Mouse (Mus musculus): ENCODE measurements around the gene Bola3. TPM values are rescaled to one million over a fixed set of nuclear protein-coding genes. Genes with fewer than 3 reads are reported as not detected.
"Not testable (repeated sequence)": the region's sequence is repeated elsewhere in the genome, so short reads cannot be mapped to it uniquely, and the experiment has no call there.

The Bola3 gene
- polyA plus RNA-seq, 1 experiment from 2014 or later = 120 TPM

DNA sequence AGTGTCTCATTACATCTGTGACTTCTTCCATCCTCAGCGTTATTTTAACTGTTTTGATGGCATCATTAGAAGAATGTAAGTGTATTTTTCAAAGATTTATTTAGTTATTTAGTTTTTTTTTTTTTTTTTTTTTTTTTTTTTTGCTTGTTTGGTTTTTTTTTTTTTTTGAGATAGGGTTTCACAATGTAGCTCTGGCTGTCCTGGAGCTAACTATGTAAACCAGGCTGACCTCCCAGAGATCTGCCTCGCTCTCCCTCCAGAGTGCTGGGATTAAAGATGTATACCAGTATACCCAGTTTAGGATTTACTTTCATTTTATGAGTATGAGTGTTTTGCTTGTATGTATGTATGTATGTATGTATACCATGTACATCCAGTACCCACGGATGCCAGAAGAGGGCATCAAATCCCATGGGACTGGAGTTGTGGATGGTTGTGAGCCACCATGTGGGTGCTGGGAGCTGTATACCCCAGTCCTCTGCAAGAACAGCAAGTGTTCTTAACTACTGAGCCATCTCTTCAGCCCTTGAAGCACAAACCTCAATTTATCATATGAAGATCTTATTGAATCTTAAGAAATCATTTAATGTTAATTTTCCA lies 21.3 kb upstream of the Bola3 start:
- H3K27me3 ChIP-seq (replicated peaks; ENCODE audit: insufficient read depth, low read length) = no peaks in the 10 kb centered on the region
- H3K4me3 ChIP-seq (ENCODE audit: low read depth, low read length) = no peak overlapping the region
- no peak overlapping the region for H3K4me2 ChIP-seq (replicated peaks; ENCODE audit: low read depth, low read length)
- TF ChIP-seq EP300 (IDR thresholded peaks at IDR 0.05) (no peak), CTCF (IDR thresholded peaks at IDR 0.05) (peak; percentile 36)
- peaks cover 9% of the 10 kb centered on the region for H3K36me3 ChIP-seq (ENCODE audit: insufficient read depth, low read length)
- DNase-seq (ENCODE audit: low spot score) (no peak), ATAC-seq (no peak)
- no peak overlapping the region for H3K9ac ChIP-seq (replicated peaks; ENCODE audit: low read depth)
- H3K4me1 ChIP-seq (ENCODE audit: insufficient read depth, low read depth, low read length) = peaks cover 9% of the 10 kb centered on the region; the same call in 1 of the 2 replicates
- H3K27ac ChIP-seq (ENCODE audit: low read length) = no peak overlapping the region
- no peaks in the 10 kb centered on the region for H3K9me3 ChIP-seq (ENCODE audit: low read length)
- WGBS = 89% methylated on average over 3 of the region's 3 CpGs

DNA sequence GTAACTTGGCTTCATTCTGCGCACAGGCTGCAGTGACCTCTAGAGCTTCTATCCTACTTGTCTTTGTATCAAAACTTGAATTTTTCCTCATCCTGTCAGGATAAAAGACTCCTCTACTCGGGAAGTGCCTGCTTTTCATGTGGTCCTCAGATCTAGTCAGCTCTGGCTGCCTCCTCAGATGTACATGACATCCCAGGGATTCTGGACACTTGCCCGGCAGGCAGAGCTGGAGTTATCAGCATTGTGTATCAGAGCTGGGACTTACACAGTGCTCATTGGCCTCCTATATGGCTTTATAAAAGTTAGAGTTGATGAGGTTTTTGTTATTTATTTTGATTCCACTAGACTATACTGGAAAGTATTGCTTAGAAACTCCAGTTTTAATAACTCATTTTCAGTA lies 7.6 kb upstream of the Bola3 start:
- TF ChIP-seq CTCF (IDR thresholded peaks at IDR 0.05) (no peak), EP300 (IDR thresholded peaks at IDR 0.05) (no peak)
- Histone ChIP-seq H3K36me3 (ENCODE audit: insufficient read depth, low read length) (peaks cover 21% of the 10 kb centered on the region), H3K9me3 (ENCODE audit: low read length) (no peaks in the 10 kb centered on the region), H3K27me3 (replicated peaks; ENCODE audit: insufficient read depth, low read length) (no peaks in the 10 kb centered on the region), H3K4me2 (replicated peaks; ENCODE audit: low read depth, low read length) (no peak overlapping the region), H3K27ac (ENCODE audit: low read length) (no peak overlapping the region), H3K4me1 (ENCODE audit: insufficient read depth, low read depth, low read length) (no peaks in the 10 kb centered on the region), H3K4me3 (ENCODE audit: low read depth, low read length) (no peak overlapping the region), H3K9ac (replicated peaks; ENCODE audit: low read depth) (no peak overlapping the region)
- DNase-seq (ENCODE audit: low spot score) = no peak
- no peak for ATAC-seq
- 78% methylated on average over 3 of the region's 3 CpGs for WGBS

DNA sequence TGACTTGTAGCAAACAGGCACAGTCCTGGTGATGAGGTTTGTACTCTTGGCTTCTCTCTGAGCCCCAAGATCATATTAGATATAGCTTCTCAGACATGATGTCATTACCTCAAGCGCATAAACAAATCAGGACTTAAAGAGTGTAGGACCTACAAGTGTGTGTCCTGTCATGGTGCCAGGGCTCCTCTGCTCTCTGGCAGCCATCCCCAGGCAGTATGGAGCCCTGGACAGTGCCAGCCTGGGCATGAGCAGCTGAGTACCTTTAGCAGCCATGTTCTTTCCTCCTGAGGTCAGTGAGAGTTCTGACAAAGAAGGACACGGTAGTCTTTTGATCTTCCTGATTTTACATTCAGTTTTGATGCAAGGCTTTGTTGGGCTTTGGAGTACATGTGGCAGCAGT lies 6.0 kb upstream of the Bola3 start:
- H3K27me3 ChIP-seq (replicated peaks; ENCODE audit: insufficient read depth, low read length) = no peaks in the 10 kb centered on the region
- ATAC-seq (no peak), DNase-seq (ENCODE audit: low spot score) (no peak)
- H3K27ac ChIP-seq (ENCODE audit: low read length) = no peak overlapping the region
- WGBS = 90% methylated on average over 2 of the region's 2 CpGs
- H3K9me3 ChIP-seq (ENCODE audit: low read length) = no peaks in the 10 kb centered on the region
- no peak overlapping the region for H3K4me3 ChIP-seq (ENCODE audit: low read depth, low read length)
- peaks cover 17% of the 10 kb centered on the region for H3K36me3 ChIP-seq (ENCODE audit: insufficient read depth, low read length)
- no peak overlapping the region for H3K9ac ChIP-seq (replicated peaks; ENCODE audit: low read depth)
- H3K4me2 ChIP-seq (replicated peaks; ENCODE audit: low read depth, low read length) = no peak overlapping the region
- TF ChIP-seq EP300 (IDR thresholded peaks at IDR 0.05) = no peak
- no peak for TF ChIP-seq CTCF (IDR thresholded peaks at IDR 0.05)
- no peaks in the 10 kb centered on the region for H3K4me1 ChIP-seq (ENCODE audit: insufficient read depth, low read depth, low read length)

DNA sequence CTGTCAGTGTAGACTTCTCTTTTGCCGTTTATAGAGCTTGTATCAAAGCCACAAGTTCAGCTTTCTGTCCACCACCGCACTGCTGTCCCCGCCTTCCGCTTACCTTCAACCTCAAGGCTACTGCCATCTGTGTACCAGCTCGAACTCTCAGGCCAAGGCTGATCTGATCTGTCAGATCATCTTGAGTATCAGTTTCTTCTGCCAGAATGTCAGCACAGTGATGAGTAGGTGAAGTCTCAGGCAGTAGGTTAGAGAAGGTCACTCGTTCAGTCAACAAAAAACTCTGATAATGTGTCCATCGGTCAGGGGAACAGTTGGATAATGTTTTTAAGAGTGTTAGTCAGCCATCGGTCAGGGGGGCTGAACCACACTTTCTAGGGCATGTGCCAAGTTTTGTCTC lies 3.7 kb upstream of the Bola3 start:
- H3K9me3 ChIP-seq (ENCODE audit: low read length); ATAC-seq; H3K27me3 ChIP-seq (replicated peaks; ENCODE audit: insufficient read depth, low read length); H3K27ac ChIP-seq (ENCODE audit: low read length); H3K4me3 ChIP-seq (ENCODE audit: low read depth, low read length); DNase-seq (ENCODE audit: low spot score); H3K9ac ChIP-seq (replicated peaks; ENCODE audit: low read depth); H3K4me2 ChIP-seq (replicated peaks; ENCODE audit: low read depth, low read length): not testable (repeated sequence)
- Histone ChIP-seq H3K4me1 (ENCODE audit: insufficient read depth, low read depth, low read length) (peaks cover 13% of the 10 kb centered on the region), H3K36me3 (ENCODE audit: insufficient read depth, low read length) (peaks cover 10% of the 10 kb centered on the region; the same call in 1 of the 2 replicates)
- WGBS = 74% methylated on average over 8 of the region's 8 CpGs

DNA sequence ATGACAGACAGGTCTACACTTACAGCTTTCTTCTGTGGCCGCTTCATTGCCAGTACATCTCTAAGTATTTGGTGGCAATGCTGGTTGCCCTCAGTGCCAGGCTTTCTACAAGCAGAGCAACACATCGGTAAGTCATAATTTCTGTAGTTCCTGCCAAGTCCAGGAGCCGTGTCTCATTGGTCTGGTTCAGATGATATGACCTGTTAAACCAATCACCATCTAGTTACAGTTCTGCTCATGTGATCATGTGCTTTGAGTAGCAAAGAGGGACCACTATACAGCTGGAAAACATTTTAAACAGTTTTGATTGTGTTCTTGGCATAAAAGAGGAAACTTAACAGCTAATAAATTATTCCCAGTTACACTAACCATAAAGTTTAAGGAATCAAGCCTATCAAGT lies 1.0 kb upstream of the Bola3 start:
- Histone ChIP-seq H3K4me2 (replicated peaks; ENCODE audit: low read depth, low read length) (no peak overlapping the region), H3K27me3 (replicated peaks; ENCODE audit: insufficient read depth, low read length) (no peaks in the 10 kb centered on the region), H3K4me1 (ENCODE audit: insufficient read depth, low read depth, low read length) (peaks cover 14% of the 10 kb centered on the region), H3K9ac (replicated peaks; ENCODE audit: low read depth) (no peak overlapping the region), H3K36me3 (ENCODE audit: insufficient read depth, low read length) (0 out of 2 replicates have a peak, but pooled peaks cover under 1% of the 10 kb centered on the region), H3K9me3 (ENCODE audit: low read length) (no peaks in the 10 kb centered on the region), H3K4me3 (ENCODE audit: low read depth, low read length) (no peak overlapping the region), H3K27ac (ENCODE audit: low read length) (no peak overlapping the region)
- TF ChIP-seq CTCF (IDR thresholded peaks at IDR 0.05) (no peak), EP300 (IDR thresholded peaks at IDR 0.05) (no peak)
- WGBS = 60% methylated on average over 3 of the region's 3 CpGs
- DNase-seq (ENCODE audit: low spot score) (peak; percentile 70), ATAC-seq (peak; percentile 61)

DNA sequence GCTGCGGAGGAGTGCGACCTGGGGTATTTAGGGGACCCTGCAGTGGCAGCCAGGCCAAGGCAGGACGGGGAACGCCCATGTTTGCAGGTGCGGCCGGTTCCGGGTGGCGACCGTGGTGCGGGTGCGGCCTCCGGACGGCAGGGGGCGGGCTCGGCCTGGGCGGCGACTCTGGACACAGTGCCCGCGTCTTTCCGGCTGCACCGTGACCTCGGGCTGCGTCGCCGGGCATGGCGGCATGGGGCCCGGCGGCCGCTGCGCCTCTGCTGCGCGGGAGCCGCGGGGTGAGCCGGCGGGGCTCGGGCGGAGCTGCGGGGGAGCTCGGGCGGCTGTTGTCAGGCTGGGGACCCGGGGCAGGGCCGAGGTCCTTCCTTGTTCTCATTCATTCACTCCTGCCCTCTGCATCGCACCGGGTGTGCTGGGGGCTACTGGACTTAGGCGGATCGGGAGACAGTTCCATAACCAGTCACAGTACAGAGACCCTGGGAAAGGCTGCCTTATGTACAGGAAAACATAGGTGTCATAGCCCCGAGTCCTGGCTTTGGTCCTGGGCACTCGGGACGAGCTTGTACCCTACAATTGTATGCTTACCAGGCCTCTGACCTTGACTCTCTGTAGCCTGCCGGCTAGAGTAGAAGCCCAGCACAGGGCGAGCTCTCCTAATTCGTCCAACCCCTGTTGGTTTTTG lies 469 bp downstream of the Bola3 start:
- Histone ChIP-seq H3K27me3 (replicated peaks; ENCODE audit: insufficient read depth, low read length) (no peaks in the 10 kb centered on the region), H3K4me2 (replicated peaks; ENCODE audit: low read depth, low read length) (peak overlapping the region; percentile 86), H3K27ac (ENCODE audit: low read length) (no peak overlapping the region), H3K9ac (replicated peaks; ENCODE audit: low read depth) (peak overlapping the region; percentile 90), H3K36me3 (ENCODE audit: insufficient read depth, low read length) (peaks cover 6% of the 10 kb centered on the region; the same call in 1 of the 2 replicates), H3K9me3 (ENCODE audit: low read length) (no peaks in the 10 kb centered on the region), H3K4me3 (ENCODE audit: low read depth, low read length) (peak overlapping the region; percentile 72), H3K4me1 (ENCODE audit: insufficient read depth, low read depth, low read length) (peaks cover 14% of the 10 kb centered on the region)
- under 1% methylated on average over 40 of the region's 53 CpGs for WGBS
- DNase-seq (ENCODE audit: low spot score) (peak; percentile 85), ATAC-seq (peak; percentile 96)
- TF ChIP-seq EP300 (IDR thresholded peaks at IDR 0.05) (no peak), CTCF (IDR thresholded peaks at IDR 0.05) (peak; percentile 84)
